ENCODE assay signal across 43 mouse cellular contexts in genomic region chr16:79086550-79086949, GRCm38 (mm10). TPM values are rescaled to one million over a fixed set of nuclear protein-coding genes. Genes with fewer than 3 reads are reported as not detected.
"Had no signal": no experiment of that assay in that cellular context is flagged by ENCODE, and none has a peak within 500 bp of the region (broad histone marks: within the 10 kb centered on the region; RNA-seq: fewer than 3 reads in every experiment).

No protein-coding gene starts in this region.

- H3K4me1 ChIP-seq: limb, embryonic 10.5 days; limb, embryonic 12.5 days; limb, embryonic 13.5 days; limb, embryonic 15.5 days; liver, embryonic 12.5 days; liver, embryonic 13.5 days; liver, embryonic 15.5 days; lung, embryonic 15.5 days; megakaryocyte, embryonic 14.5 days; midbrain, embryonic 10.5 days; midbrain, embryonic 12.5 days; midbrain, embryonic 13.5 days; midbrain, embryonic 15.5 days; neural tube, embryonic 12.5 days had no signal

- H3K27ac ChIP-seq: left cerebral cortex, adult 2 months; limb, embryonic 10.5 days; limb, embryonic 12.5 days; limb, embryonic 13.5 days; limb, embryonic 15.5 days; liver, embryonic 12.5 days; liver, embryonic 13.5 days; liver, embryonic 14.5 days; liver, embryonic 15.5 days; lung, embryonic 15.5 days; macrophage; midbrain, embryonic 10.5 days; midbrain, embryonic 12.5 days; midbrain, embryonic 13.5 days; midbrain, embryonic 15.5 days; neural tube, embryonic 12.5 days had no signal

- H3K4me2 ChIP-seq: limb, embryonic 12.5 days; limb, embryonic 13.5 days; limb, embryonic 15.5 days; liver, embryonic 12.5 days; liver, embryonic 13.5 days; liver, embryonic 15.5 days; lung, embryonic 14.5 days; lung, embryonic 15.5 days; midbrain, embryonic 11.5 days; midbrain, embryonic 12.5 days; midbrain, embryonic 13.5 days; midbrain, embryonic 15.5 days; neural tube, embryonic 12.5 days had no signal

- DNase-seq: left cerebral cortex, postnatal 4 days; liver, embryonic 13.5 days; lung, adult 18-20 months; lung, adult 2 months; lung, embryonic 14.5 days; lung, postnatal 10 days; lung, postnatal 14 days; lung, postnatal 36 days; lung, postnatal 4 days; midbrain, embryonic 14.5 days had no signal

- H3K9ac ChIP-seq: limb, embryonic 12.5 days; limb, embryonic 13.5 days; limb, embryonic 15.5 days; liver, embryonic 12.5 days; liver, embryonic 13.5 days; liver, embryonic 14.5 days; liver, embryonic 15.5 days; lung, embryonic 14.5 days; lung, embryonic 15.5 days; midbrain, embryonic 12.5 days; midbrain, embryonic 13.5 days; midbrain, embryonic 15.5 days; neural tube, embryonic 12.5 days had no signal

- H3K36me3 ChIP-seq: limb, embryonic 10.5 days; limb, embryonic 12.5 days; limb, embryonic 13.5 days; limb, embryonic 15.5 days; liver, embryonic 12.5 days; liver, embryonic 13.5 days; liver, embryonic 15.5 days; lung, embryonic 15.5 days; midbrain, embryonic 10.5 days; midbrain, embryonic 12.5 days; midbrain, embryonic 13.5 days; midbrain, embryonic 15.5 days; neural tube, embryonic 12.5 days had no signal

- ATAC-seq: liver, embryonic 12.5 days; lung, postnatal 0 days; midbrain, embryonic 13.5 days; midbrain, embryonic 15.5 days; midbrain, embryonic 16.5 days had no signal

- H3K27me3 ChIP-seq: limb, embryonic 12.5 days; limb, embryonic 13.5 days; limb, embryonic 15.5 days; liver, embryonic 12.5 days; liver, embryonic 13.5 days; liver, embryonic 15.5 days; lung, embryonic 15.5 days; megakaryocyte, embryonic 14.5 days; midbrain, embryonic 12.5 days; midbrain, embryonic 13.5 days; midbrain, embryonic 15.5 days; neural tube, embryonic 12.5 days had no signal

- H3K4me3 ChIP-seq: left cerebral cortex, adult 2 months; limb, embryonic 10.5 days; limb, embryonic 12.5 days; limb, embryonic 13.5 days; limb, embryonic 15.5 days; liver, embryonic 12.5 days; liver, embryonic 13.5 days; liver, embryonic 15.5 days; lung, embryonic 15.5 days; megakaryocyte, embryonic 14.5 days; midbrain, embryonic 10.5 days; midbrain, embryonic 12.5 days; midbrain, embryonic 13.5 days; midbrain, embryonic 15.5 days; myocyte; neural tube, embryonic 12.5 days had no signal

- H3K9me3 ChIP-seq: limb, embryonic 10.5 days; limb, embryonic 12.5 days; limb, embryonic 13.5 days; limb, embryonic 15.5 days; liver, embryonic 12.5 days; liver, embryonic 13.5 days; liver, embryonic 15.5 days; lung, embryonic 15.5 days; midbrain, embryonic 10.5 days; midbrain, embryonic 12.5 days; midbrain, embryonic 13.5 days; midbrain, embryonic 15.5 days; neural tube, embryonic 12.5 days had no signal

RNA-seq across cellular contexts. Expression of gene Tmprss15, which starts 4.3 kb away (rescaled TPM):
- total RNA-seq: left cerebral cortex, adult 18-20 months; left cerebral cortex, adult 2 months; left cerebral cortex, adult 8-10 months; left cerebral cortex, postnatal 10 days; left cerebral cortex, postnatal 36 days; megakaryocyte progenitor cell, adult 5-6 weeks; megakaryocyte, adult 5-6 weeks; megakaryocyte-erythroid progenitor cell, adult 5-6 weeks; midbrain, postnatal 0 days; monocyte, adult 5-6 weeks had no signal
- polyA plus RNA-seq: limb, embryonic 10.5 days; limb, embryonic 12.5 days; limb, embryonic 13.5 days; limb, embryonic 14.5 days; limb, embryonic 15.5 days; liver, embryonic 12.5 days; liver, embryonic 13.5 days; liver, embryonic 14.5 days; liver, embryonic 15.5 days; liver, embryonic 16.5 days; lung, adult 2 months; lung, embryonic 14.5 days; lung, embryonic 15.5 days; lung, embryonic 16.5 days; lung, postnatal 0 days; macrophage; midbrain, embryonic 12.5 days; midbrain, embryonic 13.5 days; midbrain, embryonic 14.5 days; midbrain, embryonic 15.5 days; myocyte; neural tube, embryonic 11.5 days; neural tube, embryonic 12.5 days had no signal
